Mouse (Mus musculus) urinary bladder, postnatal 14 days (tissue): Measurements from ENCODE around the gene Hoxd8.

ENCODE experiments used
- DNase-seq: peaks from one replicate; pipeline ENCODE4 v3.0.0; 2021; ENCODE audit warnings: low spot score

The Hoxd8 gene

GRCm38 (mm10) chr2:74699053-74699430 lies 5.4 kb upstream of the Hoxd8 start:
- DNase-seq, result no peak

GRCm38 (mm10) chr2:74699664-74700545 lies 4.5 kb upstream of the Hoxd8 start:
- no peak for DNase-seq

GRCm38 (mm10) chr2:74700546-74701112 lies 3.8 kb upstream of the Hoxd8 start:
- DNase-seq, result no peak

GRCm38 (mm10) chr2:74701949-74702819 lies 2.2 kb upstream of the Hoxd8 start:
- peak; percentile 85 for DNase-seq

GRCm38 (mm10) chr2:74702820-74703219 lies 1.6 kb upstream of the Hoxd8 start:
- DNase-seq, result no peak

GRCm38 (mm10) chr2:74703317-74703716 lies 1.1 kb upstream of the Hoxd8 start:
- no peak for DNase-seq

- DNase-seq, result no peak
Observed at GRCm38 (mm10) chr2:74703720-74704392, 559 bp upstream of the Hoxd8 start.

GRCm38 (mm10) chr2:74704999-74705466 lies 618 bp downstream of the Hoxd8 start:
- DNase-seq, result peak; percentile 53

GRCm38 (mm10) chr2:74705467-74706089 lies 1.2 kb downstream of the Hoxd8 start:
- DNase-seq, result peak; percentile 70

- DNase-seq, result no peak
Observed at GRCm38 (mm10) chr2:74706393-74706960, 2.1 kb downstream of the Hoxd8 start.

GRCm38 (mm10) chr2:74707599-74707998 lies 3.2 kb downstream of the Hoxd8 start:
- no peak for DNase-seq

GRCm38 (mm10) chr2:74708676-74709075 lies 4.3 kb downstream of the Hoxd8 start:
- DNase-seq, result peak; percentile 38

GRCm38 (mm10) chr2:74709465-74710419 lies 5.3 kb downstream of the Hoxd8 start:
- no peak for DNase-seq

- no peak for DNase-seq
Observed at GRCm38 (mm10) chr2:74710929-74711543, 6.6 kb downstream of the Hoxd8 start.

- DNase-seq, result peak; percentile 63
Observed at GRCm38 (mm10) chr2:74711721-74712621, 7.6 kb downstream of the Hoxd8 start, which contains the start of the genes Hoxd3 and Hoxd4. Gene Hoxd3 (plus strand): TSS chr2:74711927. Gene Hoxd4 (plus strand): TSS chr2:74711929.

GRCm38 (mm10) chr2:74713239-74714150 lies 9.1 kb downstream of the Hoxd8 start:
- no peak for DNase-seq

GRCm38 (mm10) chr2:74714156-74714789 lies 9.9 kb downstream of the Hoxd8 start:
- DNase-seq, result no peak
